Comparison of ENCODE assay signal across 8 mouse cellular contexts in the genomic region with DNA sequence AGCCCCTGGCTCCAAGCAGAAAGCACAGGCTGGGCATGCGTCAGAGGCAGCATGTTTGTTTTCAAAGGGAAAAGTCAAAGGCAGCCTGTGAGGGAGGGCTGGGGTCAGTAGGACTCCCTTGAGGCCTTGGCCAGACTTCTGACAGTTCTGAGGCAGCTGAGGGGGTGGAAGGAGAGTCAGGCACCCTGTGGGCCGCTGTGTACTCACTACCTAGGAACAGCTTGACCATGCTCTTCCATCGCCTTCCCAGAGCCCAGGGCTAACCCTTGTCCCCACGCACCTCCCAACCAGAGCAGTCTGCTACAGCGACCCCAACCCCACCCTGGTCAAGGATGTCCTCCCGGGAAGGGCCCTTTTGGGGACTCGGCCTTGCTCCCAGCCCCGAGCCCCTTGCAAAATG. TPM values are rescaled to one million over a fixed set of nuclear protein-coding genes. Genes with fewer than 3 reads are reported as not detected.
DNase-seq lines count a peak whose midpoint lies in the region; ATAC-seq lines count a peak whose summit lies in the region.

No protein-coding gene starts in this region.

- 44% methylated on average over 8 of the region's 8 CpGs for WGBS in heart, embryonic 11.5 days (ENCODE audit: insufficient replicate concordance)
- 46% methylated on average over 8 of the region's 8 CpGs for WGBS in embryonic facial prominence, embryonic 15.5 days
- WGBS in midbrain, embryonic 13.5 days = 48% methylated on average over 8 of the region's 8 CpGs

- peak overlapping the region; percentile 65 for H3K4me3 ChIP-seq in heart, embryonic 11.5 days (ENCODE audit: low read depth, low read length)
- peak overlapping the region; percentile 58; the same call in 1 of the 2 replicates for H3K4me3 ChIP-seq in embryonic facial prominence, embryonic 15.5 days (replicated peaks)
- no peak overlapping the region for H3K4me3 ChIP-seq in midbrain, embryonic 13.5 days (replicated peaks)

- peaks cover 18% of the 10 kb centered on the region for H3K36me3 ChIP-seq in heart, embryonic 11.5 days (ENCODE audit: control insufficient read depth, insufficient read depth, low read length)
- H3K36me3 ChIP-seq in embryonic facial prominence, embryonic 15.5 days = peaks cover 50% of the 10 kb centered on the region
- H3K36me3 ChIP-seq in midbrain, embryonic 13.5 days = peaks cover 55% of the 10 kb centered on the region

- no peaks in the 10 kb centered on the region for H3K9me3 ChIP-seq in heart, embryonic 11.5 days (replicated peaks; ENCODE audit: control insufficient read depth, low read length)
- no peaks in the 10 kb centered on the region for H3K9me3 ChIP-seq in embryonic facial prominence, embryonic 15.5 days (replicated peaks)
- H3K9me3 ChIP-seq in midbrain, embryonic 13.5 days = no peaks in the 10 kb centered on the region

- DNase-seq in heart, postnatal 36 days = no peak
- peak; percentile 55 to 76 for DNase-seq in kidney, postnatal 25 days
- DNase-seq in spleen, postnatal 36 days (ENCODE audit: low spot score in 2 of 2) = no peak
- no peak for DNase-seq in gastrocnemius, postnatal 36 days
- DNase-seq in cerebellum, postnatal 4 days (ENCODE audit: low spot score in 2 of 2) = no peak

- peaks cover 39% of the 10 kb centered on the region for H3K4me1 ChIP-seq in heart, embryonic 11.5 days (ENCODE audit: control insufficient read depth, insufficient read depth, low read length)
- H3K4me1 ChIP-seq in embryonic facial prominence, embryonic 15.5 days = peaks cover 47% of the 10 kb centered on the region
- peaks cover 48% of the 10 kb centered on the region for H3K4me1 ChIP-seq in midbrain, embryonic 13.5 days (replicated peaks)

- H3K27me3 ChIP-seq in heart, embryonic 11.5 days (ENCODE audit: control insufficient read depth, insufficient read depth, low read length) = no peaks in the 10 kb centered on the region
- H3K27me3 ChIP-seq in embryonic facial prominence, embryonic 15.5 days = no peaks in the 10 kb centered on the region
- peaks cover 23% of the 10 kb centered on the region for H3K27me3 ChIP-seq in midbrain, embryonic 13.5 days

- H3K4me2 ChIP-seq in heart, embryonic 11.5 days = peak overlapping the region; percentile 91
- peak overlapping the region; percentile 98 for H3K4me2 ChIP-seq in embryonic facial prominence, embryonic 15.5 days (replicated peaks)
- peak overlapping the region; percentile 97; the same call in 1 of the 2 replicates for H3K4me2 ChIP-seq in midbrain, embryonic 13.5 days (replicated peaks)

- H3K9ac ChIP-seq in heart, embryonic 11.5 days (ENCODE audit: low read depth, low read length) = peak overlapping the region; percentile 56
- H3K9ac ChIP-seq in embryonic facial prominence, embryonic 15.5 days = 0 out of 2 replicates have a peak overlapping the region, but pooled peaks have one; percentile 23
- peak overlapping the region; percentile 28; the same call in 1 of the 2 replicates for H3K9ac ChIP-seq in midbrain, embryonic 13.5 days (replicated peaks)

- intact Hi-C loops in heart, postnatal 36 days (cut with DNase I) = no loop called here
- intact Hi-C loops in gastrocnemius, postnatal 36 days (cut with DNase I) = no loop called here

- ATAC-seq in heart, embryonic 11.5 days (replicated peaks; ENCODE audit: insufficient number of reproducible peaks, low FRiP score, low TSS enrichment) = no peak
- no peak for ATAC-seq in embryonic facial prominence, embryonic 15.5 days (ENCODE audit: insufficient number of reproducible peaks, low FRiP score, low TSS enrichment, low read depth)
- ATAC-seq in midbrain, embryonic 13.5 days = no peak

- peak overlapping the region; percentile 88 for H3K27ac ChIP-seq in heart, embryonic 11.5 days (ENCODE audit: low read depth, low read length)
- H3K27ac ChIP-seq in embryonic facial prominence, embryonic 15.5 days (replicated peaks) = peak overlapping the region; percentile 83
- H3K27ac ChIP-seq in midbrain, embryonic 13.5 days = peak overlapping the region; percentile 20; the same call in 1 of the 2 replicates

RNA-seq across cellular contexts. Expression of a gene that starts 1.0 kb away (rescaled TPM):
- polyA plus RNA-seq in heart, embryonic 11.5 days (2014; fragmentation: Nextera tagmentation; extraction: Ambion mirVana) = 86.0 and 95.3 TPM in 2 replicates
- total RNA-seq in heart, postnatal 36 days (2021) = 10 to 100 TPM; 22.2 to 25.8 TPM
- polyA plus RNA-seq in embryonic facial prominence, embryonic 15.5 days (2015; fragmentation: Nextera tagmentation; extraction: Ambion mirVana) = 139 and 143 TPM in 2 replicates
- polyA plus RNA-seq in midbrain, embryonic 13.5 days (2015; fragmentation: Nextera tagmentation; extraction: Ambion mirVana) = 119 and 133 TPM in 2 replicates
- total RNA-seq in gastrocnemius, postnatal 36 days (2021) = 1 to 10 TPM; 4.1 to 5.1 TPM

RNA-seq across cellular contexts. Expression of a gene that starts 15.5 kb away (rescaled TPM):
- 72.5 and 78.9 TPM in 2 replicates for polyA plus RNA-seq in heart, embryonic 11.5 days (2014; fragmentation: Nextera tagmentation; extraction: Ambion mirVana)
- 10 to 100 TPM; 28.9 to 35.0 TPM for total RNA-seq in heart, postnatal 36 days (2021)
- polyA plus RNA-seq in embryonic facial prominence, embryonic 15.5 days (2015; fragmentation: Nextera tagmentation; extraction: Ambion mirVana) = 127 and 130 TPM in 2 replicates
- polyA plus RNA-seq in midbrain, embryonic 13.5 days (2015; fragmentation: Nextera tagmentation; extraction: Ambion mirVana) = 123 and 129 TPM in 2 replicates
- total RNA-seq in gastrocnemius, postnatal 36 days (2021) = 10 to 100 TPM; 12.5 to 15.9 TPM

RNA-seq across cellular contexts. Expression of a gene that starts 22.8 kb away (rescaled TPM):
- polyA plus RNA-seq in heart, embryonic 11.5 days (2014; fragmentation: Nextera tagmentation; extraction: Ambion mirVana) = 0.19 and 0.59 TPM in 2 replicates
- total RNA-seq in heart, postnatal 36 days (2021) = 1 to 10 TPM; 1.9 to 3.0 TPM
- 2.9 and 4.0 TPM in 2 replicates for polyA plus RNA-seq in embryonic facial prominence, embryonic 15.5 days (2015; fragmentation: Nextera tagmentation; extraction: Ambion mirVana)
- 1.1 and 1.2 TPM in 2 replicates for polyA plus RNA-seq in midbrain, embryonic 13.5 days (2015; fragmentation: Nextera tagmentation; extraction: Ambion mirVana)
- under 1 TPM; 0.38 to 0.64 TPM for total RNA-seq in gastrocnemius, postnatal 36 days (2021)

RNA-seq across cellular contexts. Expression of a gene that starts 39.1 kb away (rescaled TPM):
- 0.26 and 0.37 TPM in 2 replicates for polyA plus RNA-seq in heart, embryonic 11.5 days (2014; fragmentation: Nextera tagmentation; extraction: Ambion mirVana)
- 1 to 10 TPM in 1 of 2 experiments, under 1 TPM in 1; 0.22 to 1.6 TPM for total RNA-seq in heart, postnatal 36 days (2021)
- 0.16 TPM in 2 replicates for polyA plus RNA-seq in embryonic facial prominence, embryonic 15.5 days (2015; fragmentation: Nextera tagmentation; extraction: Ambion mirVana)
- 0.30 TPM in 1 of 2 replicates, not detected in the other for polyA plus RNA-seq in midbrain, embryonic 13.5 days (2015; fragmentation: Nextera tagmentation; extraction: Ambion mirVana)
- under 1 TPM in 1 of 2 experiments, not detected in 1; 0.18 TPM for total RNA-seq in gastrocnemius, postnatal 36 days (2021)

RNA-seq across cellular contexts. Expression of a gene that starts 53.9 kb away (rescaled TPM):
- 14.1 and 14.7 TPM in 2 replicates for polyA plus RNA-seq in heart, embryonic 11.5 days (2014; fragmentation: Nextera tagmentation; extraction: Ambion mirVana)
- 10 to 100 TPM; 12.0 to 12.1 TPM for total RNA-seq in heart, postnatal 36 days (2021)
- 19.6 and 22.7 TPM in 2 replicates for polyA plus RNA-seq in embryonic facial prominence, embryonic 15.5 days (2015; fragmentation: Nextera tagmentation; extraction: Ambion mirVana)
- polyA plus RNA-seq in midbrain, embryonic 13.5 days (2015; fragmentation: Nextera tagmentation; extraction: Ambion mirVana) = 17.8 and 18.0 TPM in 2 replicates
- 10 to 100 TPM in 1 of 2 experiments, 1 to 10 TPM in 1; 9.6 to 10.5 TPM for total RNA-seq in gastrocnemius, postnatal 36 days (2021)

Comparison
In these comparisons a context has a peak if more than half of its experiments do, and no peak if none do; other contexts are left out.
1. H3K27ac ChIP-seq: peak in every context shown above with its lines; median percentile 88 in heart, embryonic 11.5 days; 83 in embryonic facial prominence, embryonic 15.5 days; 20 in midbrain, embryonic 13.5 days.
2. DNase-seq: peak in kidney, postnatal 25 days (2 of 2); none in heart, postnatal 36 days (0 of 2), spleen, postnatal 36 days (0 of 2), gastrocnemius, postnatal 36 days (0 of 2) and cerebellum, postnatal 4 days (0 of 2).
3. Peak in every context shown above with its lines, with median percentiles within 50 percentile points of each other: H3K4me2 ChIP-seq and H3K9ac ChIP-seq.